In the genomic region with DNA sequence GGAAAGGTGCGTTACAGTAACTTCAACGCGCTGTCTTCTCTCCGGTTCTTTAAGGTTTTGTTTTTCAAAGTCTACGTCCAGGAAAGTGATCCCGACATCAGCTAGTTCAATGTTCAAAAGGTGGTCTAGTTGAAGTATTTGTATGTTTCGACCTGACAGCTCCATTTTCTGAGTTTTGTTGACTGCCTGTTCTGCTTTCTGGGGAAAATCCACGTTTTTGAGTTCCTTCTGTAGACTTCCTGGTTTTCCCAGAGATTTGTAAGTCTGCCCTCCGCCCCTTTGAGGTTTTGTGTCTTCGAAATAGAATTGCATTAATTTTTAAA, we compare ENCODE assay signal across 8 mouse cellular contexts. TPM values are rescaled to one million over a fixed set of nuclear protein-coding genes. Genes with fewer than 3 reads are reported as not detected.
DNase-seq lines count a peak whose midpoint lies in the region; ATAC-seq and TF ChIP-seq lines count a peak whose summit lies in the region.

No protein-coding gene starts in this region.

- no peak for TF ChIP-seq CTCF in kidney, postnatal 0 days (IDR thresholded peaks at IDR 0.05; ENCODE audit: low read depth)
- no peak for TF ChIP-seq CTCF in midbrain, postnatal 0 days (IDR thresholded peaks at IDR 0.05)

- intact Hi-C loops in left cerebral cortex, postnatal 36 days (cut with DNase I) = no loop called here

- 0 out of 2 replicates have a peak, but pooled peaks cover 9% of the 10 kb centered on the region for H3K4me1 ChIP-seq in kidney, postnatal 0 days (replicated peaks; ENCODE audit: insufficient read depth, low read length)
- peaks cover 25% of the 10 kb centered on the region for H3K4me1 ChIP-seq in embryonic facial prominence, embryonic 10.5 days
- H3K4me1 ChIP-seq in midbrain, postnatal 0 days (ENCODE audit: insufficient read depth, low read length) = peaks cover 6% of the 10 kb centered on the region; the same call in 1 of the 2 replicates

- no peak for DNase-seq in kidney, postnatal 0 days (ENCODE audit: low spot score)
- no peak for DNase-seq in kidney, postnatal 10 days
- DNase-seq in embryonic facial prominence, embryonic 10.5 days (ENCODE audit: low spot score) = no peak
- no peak for DNase-seq in midbrain, postnatal 0 days (ENCODE audit: low spot score)
- no peak for DNase-seq in ovary, postnatal 14 days (ENCODE audit: low spot score)
- no peak for DNase-seq in left cerebral cortex, postnatal 36 days (ENCODE audit: low spot score in 2 of 2)
- no peak for DNase-seq in embryo, embryonic 10.5 days (ENCODE audit: low spot score)

- peak overlapping the region; percentile 91; the same call in 1 of the 2 replicates for H3K27ac ChIP-seq in kidney, postnatal 0 days
- H3K27ac ChIP-seq in embryonic facial prominence, embryonic 10.5 days (replicated peaks) = peak overlapping the region; percentile 97
- peak overlapping the region; percentile 91; the same call in 1 of the 2 replicates for H3K27ac ChIP-seq in midbrain, postnatal 0 days (ENCODE audit: low read depth, low read length)

- H3K9me3 ChIP-seq in kidney, postnatal 0 days (replicated peaks; ENCODE audit: low read length) = no peaks in the 10 kb centered on the region
- no peaks in the 10 kb centered on the region for H3K9me3 ChIP-seq in embryonic facial prominence, embryonic 10.5 days
- no peaks in the 10 kb centered on the region for H3K9me3 ChIP-seq in midbrain, postnatal 0 days (ENCODE audit: low read length)

- peak overlapping the region; percentile 84 for H3K9ac ChIP-seq in kidney, postnatal 0 days (ENCODE audit: low read depth, low read length)
- peak overlapping the region; percentile 86 for H3K9ac ChIP-seq in midbrain, postnatal 0 days (replicated peaks; ENCODE audit: low read length, poor library complexity, severe bottlenecking)

- no peak for ATAC-seq in kidney, postnatal 0 days (replicated peaks; ENCODE audit: low FRiP score, low read depth)
- peak; percentile 2 for ATAC-seq in inflammation-experienced regulatory T-cells, adult 6 months
- ATAC-seq in midbrain, postnatal 0 days (ENCODE audit: low FRiP score) = no peak

- H3K27me3 ChIP-seq in kidney, postnatal 0 days (ENCODE audit: insufficient read depth, low read length) = no peaks in the 10 kb centered on the region
- H3K27me3 ChIP-seq in embryonic facial prominence, embryonic 10.5 days (replicated peaks; ENCODE audit: low read depth, poor library complexity, severe bottlenecking) = no peaks in the 10 kb centered on the region
- H3K27me3 ChIP-seq in midbrain, postnatal 0 days (ENCODE audit: insufficient read depth, low read length) = no peaks in the 10 kb centered on the region

- H3K4me2 ChIP-seq in kidney, postnatal 0 days (ENCODE audit: low read length) = peak overlapping the region; percentile 62
- H3K4me2 ChIP-seq in midbrain, postnatal 0 days (ENCODE audit: low read depth, low read length, poor library complexity, severe bottlenecking) = peak overlapping the region; percentile 94

- H3K36me3 ChIP-seq in kidney, postnatal 0 days (ENCODE audit: insufficient read depth, low read length) = no peaks in the 10 kb centered on the region; the same call in 1 of the 2 replicates
- peaks cover 9% of the 10 kb centered on the region; the same call in 1 of the 2 replicates for H3K36me3 ChIP-seq in embryonic facial prominence, embryonic 10.5 days (replicated peaks)
- no peaks in the 10 kb centered on the region for H3K36me3 ChIP-seq in midbrain, postnatal 0 days (ENCODE audit: insufficient read depth, low read length)

- WGBS in kidney, postnatal 0 days = 8% methylated on average over 10 of the region's 10 CpGs
- 16% methylated on average over 10 of the region's 10 CpGs for WGBS in embryonic facial prominence, embryonic 10.5 days
- 11% methylated on average over 10 of the region's 10 CpGs for WGBS in midbrain, postnatal 0 days

- H3K4me3 ChIP-seq in kidney, postnatal 0 days (replicated peaks; ENCODE audit: low read depth, low read length) = peak overlapping the region; percentile 81
- H3K4me3 ChIP-seq in embryonic facial prominence, embryonic 10.5 days = peak overlapping the region; percentile 90
- peak overlapping the region; percentile 88 for H3K4me3 ChIP-seq in midbrain, postnatal 0 days (ENCODE audit: low read depth, low read length)

RNA-seq across cellular contexts. Expression of a gene that starts 0.4 kb away (rescaled TPM):
- polyA plus RNA-seq in kidney, postnatal 0 days (2015; fragmentation: Nextera tagmentation; extraction: Ambion mirVana) = 11.0 TPM in 2 replicates
- 30.0 and 32.9 TPM in 2 replicates for polyA plus RNA-seq in embryonic facial prominence, embryonic 10.5 days (2016; fragmentation: Nextera tagmentation; extraction: Ambion mirVana)
- 10 to 100 TPM; 24.6 to 32.2 (median 29.7) TPM for polyA plus RNA-seq in inflammation-experienced regulatory T-cells, adult 6 months (2017; shearing (Covaris generic))
- 11.3 and 19.4 TPM in 2 replicates for total RNA-seq in midbrain, postnatal 0 days (2014; rRNA removed)
- polyA plus RNA-seq in midbrain, postnatal 0 days (2015; fragmentation: Nextera tagmentation; extraction: Ambion mirVana) = 6.7 and 11.7 TPM in 2 replicates
- total RNA-seq in left cerebral cortex, postnatal 36 days (2021) = 10 to 100 TPM; 11.3 to 14.8 TPM
